10 mouse cellular contexts compared by ENCODE assay signal in the genomic region with DNA sequence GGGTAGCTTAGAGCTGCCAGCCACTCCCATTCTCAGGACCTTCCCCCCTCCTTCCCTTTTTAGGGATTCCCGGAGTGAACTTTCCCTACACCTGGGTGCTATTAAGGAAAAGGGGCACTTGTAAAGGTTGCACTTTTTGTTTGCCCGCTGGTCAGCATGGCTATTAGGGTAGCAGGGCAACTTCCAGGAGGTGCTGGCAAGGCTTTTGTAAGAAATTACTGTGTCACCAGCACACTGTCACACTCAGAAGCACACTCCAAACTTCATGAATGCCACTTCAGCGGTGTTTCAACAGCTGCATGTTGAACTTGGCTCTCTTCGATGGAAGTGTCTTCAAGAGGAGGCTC. TPM values are rescaled to one million over a fixed set of nuclear protein-coding genes. Genes with fewer than 3 reads are reported as not detected.
DNase-seq lines count a peak whose midpoint lies in the region; ATAC-seq and TF ChIP-seq lines count a peak whose summit lies in the region.
"Had no signal": no experiment of that assay in that cellular context is flagged by ENCODE, and none has a peak within 500 bp of the region (broad histone marks: within the 10 kb centered on the region; RNA-seq: fewer than 3 reads in every experiment).

No protein-coding gene starts in this region.

- TF ChIP-seq CTCF in heart, postnatal 0 days (IDR thresholded peaks at IDR 0.05; ENCODE audit: low read depth), result no peak
- TF ChIP-seq CTCF in lung, embryonic 14.5 days (IDR thresholded peaks at IDR 0.05; ENCODE audit: low read depth), result no peak
- no peak for TF ChIP-seq CTCF in small intestine, adult 2 months (IDR thresholded peaks at IDR 0.05; ENCODE audit: extremely low read depth, insufficient read length, insufficient replicate concordance, low read depth, low read length)

- H3K9ac ChIP-seq in kidney, embryonic 16.5 days (replicated peaks; ENCODE audit: low read length), result no peak overlapping the region
- H3K9ac ChIP-seq in heart, postnatal 0 days (replicated peaks; ENCODE audit: low read depth, low read length), result peak overlapping the region; percentile 39; the same call in 1 of the 2 replicates
- no peak overlapping the region for H3K9ac ChIP-seq in lung, embryonic 14.5 days

- H3K4me2 ChIP-seq in kidney, embryonic 16.5 days (replicated peaks; ENCODE audit: low read depth, low read length), result peak overlapping the region; percentile 99
- peak overlapping the region; percentile 97 for H3K4me2 ChIP-seq in heart, postnatal 0 days (ENCODE audit: low read depth, low read length)
- peak overlapping the region; percentile 98 for H3K4me2 ChIP-seq in lung, embryonic 14.5 days

- H3K27me3 ChIP-seq in kidney, embryonic 16.5 days (ENCODE audit: insufficient read depth, low read length), result peaks cover 56% of the 10 kb centered on the region
- H3K27me3 ChIP-seq in heart, postnatal 0 days (ENCODE audit: control insufficient read depth, insufficient read depth, low read length), result peaks cover 55% of the 10 kb centered on the region
- peaks cover 49% of the 10 kb centered on the region for H3K27me3 ChIP-seq in lung, embryonic 14.5 days (ENCODE audit: insufficient read depth, low read length)
- peaks cover 46% of the 10 kb centered on the region for H3K27me3 ChIP-seq in small intestine, adult 2 months (ENCODE audit: control insufficient read depth, insufficient read depth, low read length)

- no peak for ATAC-seq in kidney, embryonic 16.5 days (ENCODE audit: low FRiP score, low TSS enrichment)
- ATAC-seq in heart, postnatal 0 days (ENCODE audit: insufficient read depth, low read depth), result no peak
- no peak for ATAC-seq in lung, embryonic 14.5 days (ENCODE audit: insufficient read depth)

- TF ChIP-seq POLR2A in small intestine, adult 2 months (IDR thresholded peaks at IDR 0.05; ENCODE audit: low read depth, low read length), result no peak

- H3K4me3 ChIP-seq in kidney, embryonic 16.5 days (ENCODE audit: low read length), result peak overlapping the region; percentile 61
- H3K4me3 ChIP-seq in heart, postnatal 0 days (ENCODE audit: low read depth, low read length), result peak overlapping the region; percentile 62
- peak overlapping the region; percentile 51 for H3K4me3 ChIP-seq in lung, embryonic 14.5 days (ENCODE audit: low read depth, low read length)
- H3K4me3 ChIP-seq in small intestine, adult 2 months (ENCODE audit: low read depth, low read length), result peak overlapping the region; percentile 56; the same call in 1 of the 2 replicates

- H3K27ac ChIP-seq in kidney, embryonic 16.5 days (ENCODE audit: low read length), result no peak overlapping the region
- no peak overlapping the region for H3K27ac ChIP-seq in heart, postnatal 0 days (ENCODE audit: low read depth)
- H3K27ac ChIP-seq in lung, embryonic 14.5 days (ENCODE audit: low read depth), result no peak overlapping the region
- no peak overlapping the region for H3K27ac ChIP-seq in small intestine, adult 2 months (ENCODE audit: insufficient read depth, low read depth, low read length)

- DNase-seq in kidney, postnatal 14 days, result no peak
- no peak for DNase-seq in heart, postnatal 0 days (ENCODE audit: low spot score)
- peak; percentile 54 for DNase-seq in lung, embryonic 14.5 days
- no peak for DNase-seq in T-cell, adult 2 months (ENCODE audit: low spot score)
- no peak for DNase-seq in cerebellum, postnatal 10 days
- DNase-seq in adrenal gland, postnatal 4 days (ENCODE audit: low spot score in 2 of 2), result no peak

- H3K9me3 ChIP-seq in kidney, embryonic 16.5 days (ENCODE audit: low read length), result no peaks in the 10 kb centered on the region
- H3K9me3 ChIP-seq in heart, postnatal 0 days (replicated peaks; ENCODE audit: control insufficient read depth, low read length), result no peaks in the 10 kb centered on the region
- no peaks in the 10 kb centered on the region for H3K9me3 ChIP-seq in lung, embryonic 14.5 days (ENCODE audit: low read depth, low read length)

- H3K36me3 ChIP-seq in kidney, embryonic 16.5 days (ENCODE audit: insufficient read depth, low read length), result no peaks in the 10 kb centered on the region
- no peaks in the 10 kb centered on the region for H3K36me3 ChIP-seq in heart, postnatal 0 days (replicated peaks; ENCODE audit: control insufficient read depth, insufficient read depth, low read length)
- no peaks in the 10 kb centered on the region for H3K36me3 ChIP-seq in lung, embryonic 14.5 days (ENCODE audit: insufficient read depth)
- H3K36me3 ChIP-seq in small intestine, adult 2 months (ENCODE audit: control insufficient read depth, insufficient read depth, low read length), result no peaks in the 10 kb centered on the region
- H3K36me3 ChIP-seq: G1E had no signal

- under 1% methylated on average over 4 of the region's 4 CpGs for WGBS in kidney, embryonic 16.5 days
- WGBS in heart, postnatal 0 days, result 4% methylated on average over 4 of the region's 4 CpGs
- 2% methylated on average over 4 of the region's 4 CpGs for WGBS in lung, embryonic 14.5 days
- 3% methylated on average over 4 of the region's 4 CpGs for WGBS in small intestine, adult 2 months

- no peak for TF ChIP-seq EP300 in heart, postnatal 0 days (IDR thresholded peaks at IDR 0.05; ENCODE audit: low read depth)

- peaks cover 22% of the 10 kb centered on the region for H3K4me1 ChIP-seq in kidney, embryonic 16.5 days (ENCODE audit: insufficient read depth, low read length)
- peaks cover 2% of the 10 kb centered on the region; the same call in 1 of the 2 replicates for H3K4me1 ChIP-seq in heart, postnatal 0 days (ENCODE audit: control insufficient read depth, insufficient read depth)
- H3K4me1 ChIP-seq in lung, embryonic 14.5 days (ENCODE audit: insufficient read depth), result 0 out of 2 replicates have a peak, but pooled peaks cover 4% of the 10 kb centered on the region
- H3K4me1 ChIP-seq in small intestine, adult 2 months (ENCODE audit: control insufficient read depth, insufficient read depth, insufficient read length, low read length), result peaks cover 7% of the 10 kb centered on the region

RNA-seq across cellular contexts. Expression of a gene that starts 0.6 kb away (rescaled TPM):
- 0.20 and 0.31 TPM in 2 replicates for polyA plus RNA-seq in kidney, embryonic 16.5 days (2015; fragmentation: Nextera tagmentation; extraction: Ambion mirVana)
- 0.27 and 1.0 TPM in 2 replicates for total RNA-seq in heart, postnatal 0 days (2014; rRNA removed; ENCODE audit: low replicate concordance)
- polyA plus RNA-seq in heart, postnatal 0 days (2015; fragmentation: Nextera tagmentation; extraction: Ambion mirVana), result 0.84 and 0.87 TPM in 2 replicates
- 0.69 and 0.86 TPM in 2 replicates for polyA plus RNA-seq in lung, embryonic 14.5 days (2014; fragmentation: Nextera tagmentation; extraction: Ambion mirVana)
- polyA plus RNA-seq in small intestine, adult 2 months (2012; rRNA removed), result 0.14 TPM in 1 of 2 replicates, not detected in the other
- under 1 TPM; 0.25 to 0.28 TPM for total RNA-seq in adrenal gland, postnatal 4 days (2021)
- total RNA-seq: G1E had no signal
- polyA plus RNA-seq: G1E had no signal

RNA-seq across cellular contexts. Expression of a gene that starts 4.2 kb away (rescaled TPM):
- polyA plus RNA-seq in kidney, embryonic 16.5 days (2015; fragmentation: Nextera tagmentation; extraction: Ambion mirVana), result 24.9 and 25.5 TPM in 2 replicates
- 20.8 and 25.2 TPM in 2 replicates for total RNA-seq in heart, postnatal 0 days (2014; rRNA removed; ENCODE audit: low replicate concordance)
- polyA plus RNA-seq in heart, postnatal 0 days (2015; fragmentation: Nextera tagmentation; extraction: Ambion mirVana), result 46.9 and 49.0 TPM in 2 replicates
- 25.8 and 27.7 TPM in 2 replicates for polyA plus RNA-seq in lung, embryonic 14.5 days (2014; fragmentation: Nextera tagmentation; extraction: Ambion mirVana)
- 0.67 and 1.1 TPM in 2 replicates for polyA plus RNA-seq in small intestine, adult 2 months (2012; rRNA removed)
- 10 to 100 TPM; 26.8 to 29.7 TPM for total RNA-seq in adrenal gland, postnatal 4 days (2021)

RNA-seq across cellular contexts. Expression of a gene that starts 19.5 kb away (rescaled TPM):
- 0.34 and 0.62 TPM in 2 replicates for polyA plus RNA-seq in kidney, embryonic 16.5 days (2015; fragmentation: Nextera tagmentation; extraction: Ambion mirVana)
- 0.23 TPM in 1 of 2 replicates, not detected in the other for total RNA-seq in heart, postnatal 0 days (2014; rRNA removed; ENCODE audit: low replicate concordance)
- polyA plus RNA-seq in heart, postnatal 0 days (2015; fragmentation: Nextera tagmentation; extraction: Ambion mirVana), result 0.07 TPM in 1 of 2 replicates, not detected in the other
- polyA plus RNA-seq in lung, embryonic 14.5 days (2014; fragmentation: Nextera tagmentation; extraction: Ambion mirVana), result not detected in 2 replicates
- polyA plus RNA-seq in small intestine, adult 2 months (2012; rRNA removed), result 6.2 and 14.8 TPM in 2 replicates
- total RNA-seq in adrenal gland, postnatal 4 days (2021), result under 1 TPM in 1 of 2 experiments, not detected in 1; 0.53 TPM
- total RNA-seq: left cerebral cortex, adult 18-20 months had no signal

Comparison
In these comparisons a context has a peak if more than half of its experiments do, and no peak if none do; other contexts are left out.
1. RNA of a gene that starts 4.2 kb away (polyA plus RNA-seq): 46.9 to 49.0 TPM in heart, postnatal 0 days, 25.8 to 27.7 TPM in lung, embryonic 14.5 days and 24.9 to 25.5 TPM in kidney, embryonic 16.5 days; 0.67 to 1.1 TPM in small intestine, adult 2 months; every median in the first group is over 10 times any median in the second.
2. Peak in every context shown above with its lines, with median percentiles within 50 percentile points of each other: H3K4me2 ChIP-seq and H3K4me3 ChIP-seq.